Mouse (Mus musculus) liver, adult 10 weeks (tissue): ENCODE data around the gene Prkcd. TPM values are rescaled to one million over a fixed set of nuclear protein-coding genes. Genes with fewer than 3 reads are reported as not detected.

Source experiments
- polyA plus RNA-seq: library from polyadenylated mRNA; stranded (reverse); fragments of 350-450 nt; fragmentation: Illumina TruSeq; extraction: RNeasy Lipid Tissue Mini Kit (QIAGEN cat#74804); gene quantifications from one replicate; pipeline ENCODE4 v1.2.3, GENCODE M21; 2014; ENCODE audit warnings: low read depth, low replicate concordance

The Prkcd gene
- 5.3 TPM for polyA plus RNA-seq

GRCm38 (mm10) chr14:30625856-30626726, at the start of gene Prkcd:
TSS of gene Prkcd (minus strand) at chr14:30626210.

GRCm38 (mm10) chr14:30653943-30654659, 28.1 kb upstream of the Prkcd start, which contains the start of gene Rft1:
TSS of gene Rft1 (plus strand) at chr14:30654360.

GRCm38 (mm10) chr14:30548131-30548720, 77.8 kb downstream of the Prkcd start, which contains the start of gene Tkt:
TSS of gene Tkt (plus strand) at chr14:30548359.

Other genes with a start within 250 kb of the Prkcd start
- gene Dcp1a, start 146.7 kb downstream of the Prkcd start, polyA plus RNA-seq, result 2.9 TPM
- 0.34 TPM for gene Cacna1d, start 134.8 kb downstream of the Prkcd start, polyA plus RNA-seq
- gene Tkt, start 77.9 kb downstream of the Prkcd start, polyA plus RNA-seq, result 6.3 TPM
- 11.9 TPM for gene Rft1, start 28.1 kb upstream of the Prkcd start, polyA plus RNA-seq
- gene Sfmbt1, start 88.6 kb upstream of the Prkcd start, polyA plus RNA-seq, result 10.7 TPM
- gene Tmem110, start 199.4 kb upstream of the Prkcd start, polyA plus RNA-seq, result 2.7 TPM